Mouse (Mus musculus) kidney, adult 8-10 months (tissue): ENCODE data around the gene Ccdc63.

Experiments
- DNase-seq, 2 experiments: peaks; one replicate each; pipeline ENCODE4 v3.0.0; 2022

The Ccdc63 gene

DNA sequence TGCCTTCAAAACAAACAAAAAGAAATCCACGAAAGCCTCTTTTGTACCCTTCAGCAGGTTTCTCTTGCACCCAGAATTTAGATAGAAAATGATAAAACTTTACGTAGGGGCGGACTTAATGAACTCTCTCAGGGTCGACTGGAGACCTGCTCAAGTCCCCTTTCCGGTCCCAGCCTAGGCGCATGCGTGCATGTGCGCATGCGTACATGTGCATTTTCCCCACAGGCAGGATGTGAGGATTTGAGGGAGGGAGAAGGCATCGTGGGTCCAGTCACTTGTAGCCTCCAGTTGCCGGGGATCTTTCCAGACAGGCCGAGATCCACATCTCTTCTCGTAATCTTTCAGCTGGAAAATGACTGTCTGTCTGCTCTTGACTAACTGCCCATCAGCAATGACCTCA lies 59.2 kb downstream of the Ccdc63 start:
- no peak for DNase-seq

GRCm38 (mm10) chr5:122080930-122081329 lies 59.7 kb downstream of the Ccdc63 start:
- DNase-seq: no peak

- no peak for DNase-seq
Observed at GRCm38 (mm10) chr5:122079796-122080195, 60.8 kb downstream of the Ccdc63 start.

- DNase-seq: no peak
Observed at GRCm38 (mm10) chr5:122077244-122077643, 63.4 kb downstream of the Ccdc63 start.

DNA sequence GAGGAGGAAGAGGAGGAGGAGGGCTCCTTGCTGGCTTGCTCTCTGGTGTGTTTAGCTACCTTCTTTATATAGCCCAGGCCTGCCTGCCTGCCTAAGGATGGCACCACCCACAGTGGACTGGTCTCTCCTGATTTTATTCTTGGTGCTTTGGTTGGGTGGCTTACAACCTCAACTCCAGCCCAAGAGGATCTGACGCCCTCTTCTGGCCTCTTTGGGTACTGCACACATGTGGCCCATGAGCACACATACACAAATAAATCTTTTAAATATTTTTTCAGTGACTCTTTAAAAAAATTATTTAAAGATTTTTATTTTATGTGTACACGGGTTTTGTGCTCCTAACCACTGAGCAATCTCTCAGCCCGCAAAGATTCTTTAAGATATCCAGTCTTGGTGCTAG lies 64.9 kb downstream of the Ccdc63 start:
- no peak for DNase-seq

GRCm38 (mm10) chr5:122071997-122072396 lies 68.6 kb downstream of the Ccdc63 start:
- no peak for DNase-seq

GRCm38 (mm10) chr5:122070963-122071800 lies 69.4 kb downstream of the Ccdc63 start:
- DNase-seq: no peak

DNA sequence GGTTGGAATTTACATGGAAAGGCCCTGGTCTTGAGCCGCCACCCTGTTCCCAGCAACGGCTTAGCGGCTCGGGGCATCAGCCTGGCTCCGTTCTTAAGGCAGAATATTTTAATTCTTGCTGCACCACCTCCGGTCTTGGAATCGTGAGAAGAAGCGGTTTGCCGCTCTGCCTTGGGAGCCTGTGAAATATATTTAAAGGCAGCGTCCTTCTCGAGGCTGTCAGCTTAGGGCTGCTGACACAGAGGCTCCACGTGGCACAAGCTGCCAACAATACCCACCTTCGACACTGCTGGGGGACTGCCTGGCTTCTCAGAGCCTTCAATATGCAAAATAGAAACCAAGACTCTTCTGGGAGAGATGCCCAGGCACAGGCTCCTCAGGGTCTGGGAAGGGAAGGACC lies 72.1 kb downstream of the Ccdc63 start:
- no peak for DNase-seq

DNA sequence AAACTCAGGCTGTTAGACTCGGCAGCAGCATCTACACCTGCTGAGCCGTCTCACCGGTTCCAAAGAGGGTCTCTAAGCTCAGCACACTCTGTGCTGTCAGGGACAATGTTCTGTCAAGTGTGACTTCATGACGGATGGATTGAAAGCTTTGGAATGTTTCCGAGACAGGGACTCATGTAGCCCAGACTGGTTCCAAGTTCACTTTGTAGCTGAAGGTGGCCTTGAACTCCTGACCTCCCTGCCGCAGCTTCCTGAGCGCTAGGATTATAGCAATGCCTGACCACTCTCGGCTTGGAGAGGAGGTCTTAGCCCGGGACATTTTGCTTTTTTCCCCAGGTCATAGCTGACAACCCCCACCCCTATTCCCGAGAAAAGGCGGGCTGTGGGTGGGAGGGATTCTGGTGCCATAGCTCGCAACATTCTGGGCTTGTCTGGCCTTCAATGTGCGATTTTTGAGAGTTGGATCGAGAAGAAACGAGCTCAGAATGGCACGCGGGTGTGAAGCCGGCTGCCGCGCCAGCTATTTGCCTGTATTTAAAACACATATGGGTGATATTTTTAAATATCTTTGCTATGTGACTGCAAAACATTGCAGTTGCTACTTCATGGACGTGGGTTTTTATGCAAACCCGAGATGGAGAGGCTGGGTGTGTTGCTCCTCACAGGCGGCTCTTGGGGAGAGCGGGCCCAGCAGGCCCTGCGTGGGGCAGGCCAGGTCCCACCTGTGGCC lies 77.3 kb downstream of the Ccdc63 start:
- DNase-seq: no peak

DNA sequence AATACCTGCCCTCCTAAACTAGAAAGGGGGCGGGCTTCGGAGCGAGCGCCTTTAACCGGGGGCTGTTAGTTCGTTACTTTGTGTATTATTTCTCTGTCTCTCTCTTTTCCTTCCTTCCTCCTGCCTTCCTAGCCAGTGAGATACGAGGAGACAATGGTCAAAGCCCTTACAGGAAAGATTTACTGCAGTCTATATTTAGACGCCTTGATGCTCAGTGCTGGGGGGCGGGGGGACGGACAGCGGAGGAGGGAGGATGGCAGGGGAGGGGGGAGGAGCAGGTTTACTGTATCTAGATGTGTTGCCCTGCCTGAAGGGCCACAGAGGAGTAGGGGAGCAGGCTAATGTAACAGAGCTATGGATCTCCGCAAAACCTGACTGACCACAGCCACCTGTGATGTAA lies 78.1 kb downstream of the Ccdc63 start:
- no peak for DNase-seq

GRCm38 (mm10) chr5:122060767-122061333 lies 79.8 kb downstream of the Ccdc63 start:
- no peak for DNase-seq

- DNase-seq: peak; percentile 27 to 60
Observed at GRCm38 (mm10) chr5:122059060-122060017, 81.3 kb downstream of the Ccdc63 start.
